Mouse (Mus musculus) myocyte (in vitro differentiated cells): ENCODE measurements around the gene Nnmt.

Experiments used
- CEBPB ChIP-seq: IDR thresholded peaks from 2 replicates; pipeline ENCODE4 v1.6.1; 2011; ENCODE audit warnings: mild to moderate bottlenecking, moderate library complexity; ENCODE audit not compliant: poor library complexity, insufficient read depth, severe bottlenecking
- E2F4 ChIP-seq: IDR thresholded peaks from one replicate; pipeline ENCODE4 v1.6.1; 2011; ENCODE audit warnings: mild to moderate bottlenecking, control low read depth, moderate library complexity; ENCODE audit not compliant: insufficient read depth
- MAX ChIP-seq: IDR thresholded peaks from one replicate; pipeline ENCODE4 v1.6.1; 2011; ENCODE audit warnings: low read depth, mild to moderate bottlenecking, control low read depth
- MYOD1 ChIP-seq, 3 experiments: IDR thresholded peaks; one replicate each; pipeline ENCODE4 v1.6.1; 2011; ENCODE audit warnings: control low read depth in 2 of 3, low read depth in 2 of 3, mild to moderate bottlenecking in 2 of 3, moderate library complexity in 1 of 3; ENCODE audit not compliant: insufficient read length in 2 of 3, control insufficient read depth in 1 of 3
- MYOG ChIP-seq, 3 experiments: IDR thresholded peaks; one replicate each; pipeline ENCODE4 v1.6.1; 2011; ENCODE audit warnings: control low read depth in 2 of 3, low read depth in 2 of 3, mild to moderate bottlenecking in 2 of 3; ENCODE audit not compliant: insufficient read length in 2 of 3, control insufficient read depth in 1 of 3, insufficient read depth in 1 of 3
- POLR2A ChIP-seq: IDR thresholded peaks from one replicate; pipeline ENCODE4 v1.6.1; 2011; ENCODE audit warnings: low read depth, mild to moderate bottlenecking, control low read depth, moderate library complexity; ENCODE audit not compliant: insufficient read length
- POLR2AphosphoS2 ChIP-seq: IDR thresholded peaks from one replicate; pipeline ENCODE4 v1.6.1; 2011; ENCODE audit warnings: low read depth, control low read depth; ENCODE audit not compliant: insufficient read length
- SRF ChIP-seq: IDR thresholded peaks from one replicate; pipeline ENCODE4 v1.6.1; 2011; ENCODE audit warnings: low read depth; ENCODE audit not compliant: control insufficient read depth, insufficient read length
- TCF12 ChIP-seq: IDR thresholded peaks from one replicate; pipeline ENCODE4 v1.6.1; 2011; ENCODE audit warnings: mild to moderate bottlenecking, control low read depth; ENCODE audit not compliant: poor library complexity, insufficient read depth, severe bottlenecking
- TCF3 ChIP-seq: IDR thresholded peaks from one replicate; pipeline ENCODE4 v1.6.1; 2011; ENCODE audit warnings: low read depth, control low read depth; ENCODE audit not compliant: insufficient read length
- USF1 ChIP-seq: IDR thresholded peaks from one replicate; pipeline ENCODE4 v1.6.1; 2011; ENCODE audit warnings: low read depth, mild to moderate bottlenecking, control low read depth, moderate library complexity

DNA sequence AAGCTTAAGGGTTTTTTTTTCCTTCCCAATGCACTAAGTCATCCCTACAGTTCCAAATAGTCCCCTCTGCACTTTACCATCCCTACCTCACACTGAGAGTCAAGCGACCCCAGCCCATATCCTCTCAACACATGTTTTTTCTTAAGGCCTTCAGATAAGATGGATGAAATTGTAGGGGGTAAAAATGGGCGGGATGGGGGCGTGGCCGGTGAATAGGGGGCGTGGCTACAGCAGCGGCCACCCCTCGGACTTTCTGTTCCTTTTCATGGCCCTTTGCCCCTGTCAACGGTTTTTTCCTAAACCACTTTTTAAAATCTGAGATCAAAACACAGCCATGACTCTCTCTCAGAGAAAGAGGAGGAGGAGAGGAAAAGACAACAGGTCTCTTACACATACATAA is 49.8 kb upstream of the Nnmt start:
- TF ChIP-seq CEBPB (no peak), POLR2A (no peak), TCF3 (no peak), POLR2AphosphoS2 (no peak), USF1 (no peak), MYOG (IDR thresholded peaks at IDR 0.05; ENCODE audit: control insufficient read depth in 1 of 3, insufficient read depth in 1 of 3, insufficient read length in 2 of 3, low read depth in 2 of 3) (no peak), MAX (no peak), TCF12 (no peak), E2F4 (no peak), SRF (no peak), MYOD1 (IDR thresholded peaks at IDR 0.05; ENCODE audit: control insufficient read depth in 1 of 3, insufficient read length in 2 of 3, low read depth in 2 of 3) (no peak)
